Mouse (Mus musculus) frontal cortex, postnatal 25 days (tissue): ENCODE results near the gene Nppb.

Experiments
- DNase-seq, 2 experiments: peaks; one replicate each; pipeline ENCODE4 v3.0.0; 2022; ENCODE audit warnings: low spot score in 2 of 2

The Nppb gene

GRCm38 (mm10) chr4:147985205-147986132 is at the start of gene Nppb:
Gene Nppb, plus strand, starts transcription at chr4:147985788.
- no peak for DNase-seq

DNA sequence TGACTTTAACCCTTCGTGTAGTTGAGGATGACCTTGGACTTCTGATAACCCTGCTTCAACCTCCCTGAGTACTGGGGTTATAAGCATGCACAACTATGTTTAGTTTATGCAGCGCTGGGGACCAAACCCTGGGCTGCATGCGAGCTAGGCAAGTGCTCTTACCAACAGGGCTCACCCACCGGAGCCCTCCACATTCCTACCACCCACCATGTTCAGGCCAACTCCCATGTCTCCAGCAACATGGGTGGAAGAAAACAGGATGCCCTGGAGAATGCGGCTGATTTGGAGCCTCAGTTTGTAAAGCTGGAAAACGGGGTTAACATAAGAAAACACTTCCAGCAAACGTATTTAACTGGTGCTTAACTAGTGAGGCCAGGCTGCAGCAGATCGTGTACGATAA is 49.7 kb upstream of the Nppb start:
- DNase-seq, result no peak

DNA sequence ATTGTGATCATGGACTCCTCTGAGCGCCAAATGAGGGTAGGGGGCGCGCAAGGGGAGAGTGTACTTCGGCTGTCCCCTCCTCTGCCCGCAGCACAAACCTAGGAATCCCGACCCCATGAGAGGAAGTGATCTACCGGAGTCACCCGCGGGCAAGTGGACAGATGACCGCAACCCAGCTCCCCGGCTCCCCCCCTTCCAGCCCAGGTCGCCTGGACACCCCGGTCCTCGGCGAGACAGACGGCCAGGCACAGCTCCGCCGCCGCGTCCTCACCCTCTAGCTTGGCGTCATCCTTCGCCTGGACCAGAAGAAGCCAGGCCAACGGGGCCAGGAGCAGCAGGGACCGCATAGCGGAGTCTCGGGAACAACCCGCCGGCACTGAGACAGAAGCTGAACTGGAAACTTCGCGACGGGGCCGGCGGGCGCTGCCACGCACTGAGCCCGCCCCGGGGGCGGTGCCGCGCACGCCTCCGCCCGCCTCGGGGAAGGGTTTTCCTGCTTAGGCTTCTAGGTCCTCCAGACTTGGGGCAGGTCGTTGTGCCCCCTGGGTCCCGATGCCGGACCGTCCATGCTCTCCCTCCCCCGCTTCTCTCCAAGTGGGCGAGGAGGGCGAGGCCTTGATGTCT is 49.1 kb upstream of the Nppb start, which contains the start of gene Plod1:
Gene Plod1, minus strand, starts transcription at position 437 of the 624 bp plus-strand sequence.
- DNase-seq, result peak; percentile 47 to 58

DNA sequence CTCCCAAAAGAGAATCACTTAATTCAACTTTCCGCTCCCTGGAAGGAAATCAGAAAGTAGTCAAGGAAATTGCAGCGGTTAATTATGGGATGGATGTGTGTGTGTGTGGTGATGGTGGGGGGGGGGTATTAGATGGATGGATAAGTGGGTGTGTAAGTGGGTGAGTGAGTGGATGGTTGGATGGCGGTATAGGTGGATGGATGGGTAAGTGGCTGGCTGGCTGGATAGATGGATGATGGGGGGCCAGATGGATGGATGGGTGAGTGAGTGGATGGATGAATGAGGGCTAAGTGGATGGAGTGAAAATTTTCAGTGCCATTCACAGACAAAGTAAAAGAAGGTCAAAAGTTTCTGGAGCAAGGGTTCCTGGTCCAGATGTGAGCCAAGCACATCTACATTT is 48.6 kb upstream of the Nppb start:
- DNase-seq, result no peak

DNA sequence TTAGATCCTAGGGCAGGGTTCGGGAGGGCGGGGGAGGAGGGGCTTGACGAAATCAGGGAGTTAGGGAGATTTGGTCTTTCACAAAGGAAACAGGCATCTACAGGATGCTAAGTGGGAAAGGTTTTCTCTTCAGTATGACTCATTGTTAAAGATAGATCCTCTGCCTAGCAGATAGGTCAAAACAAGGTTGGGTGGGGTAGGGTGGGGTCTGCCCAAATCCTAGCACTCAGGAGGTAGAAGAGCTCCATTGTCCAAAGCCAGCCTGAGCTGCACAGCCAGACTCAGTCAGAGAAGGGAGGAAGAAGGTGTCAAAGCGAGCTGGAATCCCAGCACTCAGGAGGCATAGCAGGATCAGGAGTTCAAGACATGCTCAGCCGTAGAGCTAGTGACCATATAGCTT is 48.1 kb upstream of the Nppb start:
- no peak for DNase-seq

DNA sequence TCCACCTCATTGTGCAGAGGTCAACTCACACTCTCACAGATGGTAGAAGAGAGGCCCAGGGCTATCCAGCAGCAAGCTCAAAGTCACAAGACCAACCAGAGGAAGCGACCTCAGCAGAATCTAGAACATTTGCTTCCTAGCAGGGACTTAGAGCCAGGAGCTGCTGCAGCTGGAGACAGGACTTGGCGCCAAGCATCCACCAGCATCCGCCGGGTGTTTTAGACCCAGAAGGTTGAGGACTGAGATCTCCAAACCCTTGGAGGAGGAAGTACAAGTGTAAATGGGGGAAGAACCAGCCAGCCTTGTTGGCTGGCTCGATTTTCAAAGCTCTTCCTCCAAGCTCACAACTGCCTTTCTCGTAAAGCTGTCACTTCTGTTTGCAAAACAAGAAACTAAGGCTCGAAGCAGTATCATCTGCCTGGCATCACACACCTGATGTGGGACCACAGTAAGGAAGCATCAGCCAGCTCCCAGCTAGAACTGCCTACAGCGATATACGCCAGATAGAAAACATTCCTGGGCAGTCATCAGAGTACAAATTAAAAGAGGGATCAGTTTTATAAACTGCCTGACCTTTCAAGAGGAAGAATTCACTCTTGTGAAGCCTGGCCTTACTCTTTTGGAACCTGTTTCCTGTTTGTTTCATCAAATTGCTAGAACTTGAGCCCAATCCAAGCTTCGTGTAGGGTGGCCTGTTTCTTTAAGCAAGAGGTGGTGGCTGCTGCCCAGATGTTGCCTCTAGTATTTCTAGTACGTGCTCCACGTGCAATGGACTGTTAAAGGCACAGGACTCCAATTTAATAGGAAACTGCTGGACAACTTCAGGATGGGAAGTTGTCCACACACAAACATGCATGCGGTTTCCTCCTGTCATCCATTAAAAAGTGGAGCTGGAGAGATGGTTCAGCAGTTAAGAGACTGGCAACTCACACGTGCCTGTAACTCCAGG is 47.2 kb upstream of the Nppb start:
- no peak for DNase-seq

- DNase-seq, result no peak
Measured at GRCm38 (mm10) chr4:147940111-147940510, 45.5 kb upstream of the Nppb start.

DNA sequence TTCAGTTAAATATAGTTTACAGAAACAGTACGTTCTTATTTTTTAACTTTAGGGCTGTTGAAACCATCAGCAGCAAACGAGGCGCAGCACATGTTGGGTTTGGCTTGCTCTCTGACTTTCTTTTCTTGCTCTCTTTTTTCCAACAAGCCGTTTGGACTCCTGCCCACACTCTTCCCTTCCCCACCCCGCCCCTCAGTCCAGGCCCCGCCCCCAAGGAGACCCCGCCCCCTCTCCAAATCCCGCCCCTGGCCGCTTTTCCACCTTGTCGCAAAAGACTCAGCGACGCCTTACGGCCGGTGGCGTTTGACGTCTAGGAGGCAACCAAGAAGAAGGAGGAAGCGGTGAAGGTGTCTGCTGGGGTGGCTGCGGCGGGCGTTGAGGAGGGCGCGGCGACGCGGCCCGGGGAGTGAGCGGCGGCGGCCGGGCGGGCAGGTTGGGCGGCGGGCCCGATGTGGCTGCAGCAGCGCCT is 45.0 kb upstream of the Nppb start, which contains the start of gene 2510039O18Rik:
Gene 2510039O18Rik, plus strand, starts transcription at position 320 of the 469 bp plus-strand sequence.
- DNase-seq, result peak; percentile 68 to 78

DNA sequence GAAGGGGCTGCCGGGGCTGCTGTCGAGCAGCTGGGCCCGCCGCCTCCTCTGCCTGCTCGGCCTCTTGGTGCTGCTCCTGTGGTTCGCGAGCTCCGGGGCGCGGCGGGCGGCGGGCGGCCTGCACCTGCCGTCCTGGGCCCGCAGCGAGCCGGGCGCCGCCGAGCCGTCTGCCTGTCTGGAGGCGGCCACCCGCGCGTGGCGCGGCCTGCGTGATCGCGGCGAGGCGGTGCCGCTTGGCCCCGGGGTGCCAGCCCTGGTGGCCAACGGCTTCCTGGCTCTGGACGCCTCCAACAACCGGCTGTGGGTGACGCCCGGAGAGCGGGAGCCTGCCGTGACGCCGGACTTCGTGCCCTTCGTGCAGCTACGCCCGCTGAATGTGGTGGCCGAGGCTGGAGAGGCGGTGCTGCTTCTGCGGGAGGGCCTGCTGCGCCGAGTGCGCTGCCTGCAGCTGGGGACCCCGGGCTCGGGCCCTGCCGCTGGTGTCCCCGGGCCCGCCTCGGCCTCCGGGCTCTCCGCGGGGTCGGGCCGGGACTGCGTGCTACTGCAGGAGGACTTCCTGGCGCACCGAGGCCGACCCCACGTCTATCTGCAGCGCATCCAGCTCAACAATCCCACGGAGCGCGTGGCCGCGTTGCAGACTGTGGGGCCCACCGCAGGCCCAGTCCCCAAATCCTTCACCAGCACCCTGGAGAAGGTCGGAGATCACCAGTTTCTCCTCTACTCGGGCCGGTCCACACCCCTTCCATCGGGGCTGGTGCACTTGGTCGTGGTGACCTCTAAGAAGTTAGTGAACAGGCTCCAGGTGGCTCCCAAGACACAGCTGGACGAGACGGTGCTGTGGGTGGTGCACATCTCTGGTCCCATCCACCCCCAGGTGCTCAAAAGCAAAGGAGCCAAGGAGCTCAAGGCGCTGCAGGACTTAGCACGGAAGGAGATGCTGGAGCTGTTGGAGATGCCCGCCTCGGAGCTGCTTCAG is 44.3 kb upstream of the Nppb start:
- DNase-seq, result peak; percentile 36 to 39

- no peak for DNase-seq
Measured at GRCm38 (mm10) chr4:147943005-147943404, 42.6 kb upstream of the Nppb start.

- no peak for DNase-seq
Measured at GRCm38 (mm10) chr4:147947511-147947910, 38.1 kb upstream of the Nppb start.

DNA sequence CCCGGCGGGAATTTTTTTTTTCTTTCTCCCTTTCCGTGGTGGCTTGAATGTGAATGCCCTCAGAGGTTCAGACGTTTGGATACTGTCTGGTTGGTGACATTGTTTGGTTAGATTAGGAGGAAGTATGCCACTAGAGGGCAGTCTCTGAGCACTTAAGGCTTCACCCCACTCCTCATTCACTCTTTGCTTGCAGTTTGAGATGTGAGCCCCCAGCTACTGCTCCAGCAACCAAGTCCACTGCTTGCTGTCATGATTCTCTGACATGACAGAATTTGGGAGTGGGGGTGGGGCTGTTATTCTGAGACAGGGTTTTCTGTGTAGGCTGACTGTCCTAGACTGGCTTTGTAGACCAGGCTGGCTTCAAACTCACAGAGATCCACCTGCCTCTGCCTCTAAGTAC is 32.0 kb upstream of the Nppb start:
- no peak for DNase-seq

DNA sequence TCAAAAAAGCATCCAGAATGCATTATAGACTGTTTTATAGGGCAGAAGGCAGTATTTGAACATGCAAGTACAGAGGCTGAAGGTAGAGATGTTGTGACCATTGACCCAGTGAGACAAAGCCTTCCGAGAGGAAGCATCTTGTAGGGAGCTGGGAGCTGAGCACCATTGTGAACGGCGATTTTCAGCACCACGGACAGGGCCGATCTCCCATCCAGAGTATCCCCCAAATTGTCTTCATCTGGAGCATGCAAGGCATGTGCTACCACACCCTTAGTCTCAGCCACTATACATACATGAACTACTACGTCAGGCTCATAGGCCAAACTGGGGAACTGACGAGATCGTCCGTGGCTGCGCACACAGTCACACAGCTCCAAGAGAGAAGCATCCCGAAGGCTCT is 28.4 kb upstream of the Nppb start:
- no peak for DNase-seq

- peak; percentile 46 to 52 for DNase-seq
Measured at GRCm38 (mm10) chr4:147959881-147960831, 25.4 kb upstream of the Nppb start.

DNA sequence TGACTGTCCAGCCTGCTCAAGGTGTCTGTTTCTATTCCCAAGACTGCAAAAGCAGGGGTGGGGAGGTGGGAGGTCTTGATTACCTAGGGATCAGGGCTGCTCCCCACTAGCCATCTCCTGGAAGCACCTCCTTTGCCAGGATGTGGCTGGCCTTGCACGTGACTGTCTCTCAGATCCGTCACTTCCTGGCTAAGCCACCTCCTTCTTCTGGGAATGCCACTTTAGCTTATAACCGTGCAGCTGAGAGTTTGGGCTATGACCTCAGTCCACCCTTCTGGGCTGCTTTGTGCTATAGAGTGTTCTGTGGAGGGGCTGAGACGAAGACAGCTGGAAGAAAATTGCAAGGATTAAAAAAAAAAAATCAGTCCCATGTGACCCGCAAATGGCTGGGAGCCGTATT is 22.8 kb upstream of the Nppb start:
- DNase-seq, result no peak

GRCm38 (mm10) chr4:147963623-147964022 is 22.0 kb upstream of the Nppb start:
- DNase-seq, result no peak

DNA sequence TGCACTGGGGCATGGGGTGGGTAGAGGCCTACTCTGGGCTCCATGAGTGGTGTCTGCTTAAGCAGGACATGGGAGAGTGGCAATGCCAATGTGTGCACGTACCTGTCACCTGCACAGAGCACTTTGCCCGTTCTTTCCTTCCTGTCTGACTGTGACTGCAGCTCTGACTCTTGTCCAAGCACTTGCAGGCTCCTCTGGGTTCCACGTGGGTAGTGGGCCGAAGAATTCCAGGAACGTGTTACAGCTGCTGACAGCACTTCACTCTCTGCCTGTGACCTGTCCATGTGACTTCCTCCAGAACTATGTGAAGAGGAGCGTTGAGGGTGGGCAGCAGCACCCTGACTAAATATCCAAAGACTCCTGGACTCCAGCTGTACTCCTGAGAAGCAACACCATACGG is 19.9 kb upstream of the Nppb start:
- DNase-seq, result no peak

GRCm38 (mm10) chr4:147968816-147969215 is 16.8 kb upstream of the Nppb start:
- no peak for DNase-seq

- DNase-seq, result no peak
Measured at GRCm38 (mm10) chr4:147969337-147969736, 16.3 kb upstream of the Nppb start.
